In genomic region chr8:92856273-92856986, GRCm38 (mm10) we compare ENCODE assay signal across 8 mouse cellular contexts. TPM values are rescaled to one million over a fixed set of nuclear protein-coding genes. Genes with fewer than 3 reads are reported as not detected.
DNase-seq lines count a peak whose midpoint lies in the region; ATAC-seq and TF ChIP-seq lines count a peak whose summit lies in the region.

No protein-coding gene starts in this region.

- 0 out of 2 replicates have a peak, but pooled peaks cover 5% of the 10 kb centered on the region for H3K9me3 ChIP-seq in hindbrain, embryonic 10.5 days
- no peaks in the 10 kb centered on the region for H3K9me3 ChIP-seq in hindbrain, embryonic 11.5 days (ENCODE audit: control insufficient read depth, low read length)
- H3K9me3 ChIP-seq in liver, embryonic 16.5 days (replicated peaks; ENCODE audit: control insufficient read depth, low read length) = no peaks in the 10 kb centered on the region

- DNase-seq in hindbrain, embryonic 10.5 days (ENCODE audit: low spot score) = no peak
- DNase-seq in hindbrain, embryonic 11.5 days (ENCODE audit: low spot score) = no peak
- no peak for DNase-seq in gastrocnemius, postnatal 10 days
- no peak for DNase-seq in retina, embryonic 14.5 days (ENCODE audit: low spot score)
- DNase-seq in spleen, postnatal 14 days (ENCODE audit: low spot score in 2 of 2) = no peak

- H3K4me3 ChIP-seq in hindbrain, embryonic 10.5 days = peak overlapping the region; percentile 69; the same call in 1 of the 2 replicates
- no peak overlapping the region for H3K4me3 ChIP-seq in hindbrain, embryonic 11.5 days (ENCODE audit: low read depth, low read length)
- peak overlapping the region; percentile 80 for H3K4me3 ChIP-seq in bone marrow, adult 2 months (replicated peaks; ENCODE audit: control insufficient read depth, low read depth, low read length)
- peak overlapping the region; percentile 59 for H3K4me3 ChIP-seq in liver, embryonic 16.5 days (ENCODE audit: low read depth, low read length)

- H3K27ac ChIP-seq in hindbrain, embryonic 10.5 days = no peak overlapping the region
- no peak overlapping the region for H3K27ac ChIP-seq in hindbrain, embryonic 11.5 days (ENCODE audit: low read depth, low read length)
- H3K27ac ChIP-seq in bone marrow, adult 2 months (ENCODE audit: control insufficient read depth, insufficient read depth, low read depth, low read length, poor library complexity) = peak overlapping the region; percentile 67
- H3K27ac ChIP-seq in liver, embryonic 16.5 days (ENCODE audit: low read length) = no peak overlapping the region

- H3K27me3 ChIP-seq in hindbrain, embryonic 10.5 days (ENCODE audit: insufficient read depth, poor library complexity, severe bottlenecking) = peaks cover 19% of the 10 kb centered on the region
- H3K27me3 ChIP-seq in hindbrain, embryonic 11.5 days (ENCODE audit: control insufficient read depth, insufficient read depth, low read length) = 0 out of 2 replicates have a peak, but pooled peaks cover 4% of the 10 kb centered on the region
- peaks cover 15% of the 10 kb centered on the region for H3K27me3 ChIP-seq in liver, embryonic 16.5 days (ENCODE audit: control insufficient read depth, insufficient read depth, low read depth, low read length)

- TF ChIP-seq CTCF in bone marrow, adult 2 months (IDR thresholded peaks at IDR 0.05; ENCODE audit: control insufficient read depth, insufficient read depth, low read length) = no peak

- no peak for TF ChIP-seq POLR2A in bone marrow, adult 2 months (IDR thresholded peaks at IDR 0.05; ENCODE audit: borderline replicate concordance, control insufficient read depth, low read depth, low read length)

- H3K4me1 ChIP-seq in hindbrain, embryonic 10.5 days (replicated peaks) = peaks cover 28% of the 10 kb centered on the region
- H3K4me1 ChIP-seq in hindbrain, embryonic 11.5 days (replicated peaks; ENCODE audit: control insufficient read depth, insufficient read depth, low read length) = no peaks in the 10 kb centered on the region
- H3K4me1 ChIP-seq in bone marrow, adult 2 months (ENCODE audit: control insufficient read depth, insufficient read depth, low read length) = peaks cover 3% of the 10 kb centered on the region
- H3K4me1 ChIP-seq in liver, embryonic 16.5 days (ENCODE audit: control insufficient read depth, low read depth, low read length) = no peaks in the 10 kb centered on the region; the same call in 1 of the 2 replicates

- WGBS in hindbrain, embryonic 10.5 days = 93% methylated on average over 7 of the region's 7 CpGs
- 89% methylated on average over 7 of the region's 7 CpGs for WGBS in hindbrain, embryonic 11.5 days
- 13% methylated on average over 7 of the region's 7 CpGs for WGBS in bone marrow, adult 2 months
- WGBS in liver, embryonic 16.5 days (ENCODE audit: insufficient replicate concordance) = 16% methylated on average over 7 of the region's 7 CpGs

- H3K36me3 ChIP-seq in hindbrain, embryonic 10.5 days = peaks cover 9% of the 10 kb centered on the region; the same call in 1 of the 2 replicates
- H3K36me3 ChIP-seq in hindbrain, embryonic 11.5 days (ENCODE audit: control insufficient read depth, insufficient read depth, low read length) = no peaks in the 10 kb centered on the region
- no peaks in the 10 kb centered on the region for H3K36me3 ChIP-seq in liver, embryonic 16.5 days (ENCODE audit: control insufficient read depth, insufficient read depth)

- no peak for ATAC-seq in hindbrain, embryonic 11.5 days (ENCODE audit: low FRiP score)
- ATAC-seq in granulocyte monocyte progenitor cell, adult 5-6 weeks (replicated peaks; ENCODE audit: poor library complexity, severe bottlenecking) = peak; percentile 21
- no peak for ATAC-seq in liver, embryonic 16.5 days (ENCODE audit: low read depth)

- no peak overlapping the region for H3K9ac ChIP-seq in hindbrain, embryonic 11.5 days (ENCODE audit: low read depth, low read length)
- H3K9ac ChIP-seq in liver, embryonic 16.5 days (ENCODE audit: low read depth, low read length) = no peak overlapping the region

- H3K4me2 ChIP-seq in hindbrain, embryonic 11.5 days (replicated peaks; ENCODE audit: low read depth, low read length) = no peak overlapping the region
- peak overlapping the region; percentile 56 for H3K4me2 ChIP-seq in liver, embryonic 16.5 days (ENCODE audit: low read depth, low read length)

RNA-seq across cellular contexts. Expression of gene Lpcat2, which starts 1.3 kb away (rescaled TPM):
- polyA plus RNA-seq in hindbrain, embryonic 10.5 days (2016; fragmentation: Nextera tagmentation; extraction: Ambion mirVana) = 3.4 and 4.3 TPM in 2 replicates
- 3.8 and 5.8 TPM in 2 replicates for polyA plus RNA-seq in hindbrain, embryonic 11.5 days (2014; fragmentation: Nextera tagmentation; extraction: Ambion mirVana)
- 8.1 and 14.8 TPM in 2 replicates for polyA plus RNA-seq in bone marrow, adult 2 months (2011; ENCODE audit: insufficient read depth, insufficient read length, low replicate concordance, missing spikeins)
- 11.0 and 13.8 TPM in 2 replicates for total RNA-seq in granulocyte monocyte progenitor cell, adult 5-6 weeks (2014; fragmentation: Nextera tagmentation)
- 9.9 and 14.6 TPM in 2 replicates for total RNA-seq in granulocyte monocyte progenitor cell, adult 5-6 weeks (2017)
- 5.0 TPM in 2 replicates for polyA plus RNA-seq in liver, embryonic 16.5 days (2015; fragmentation: Nextera tagmentation; extraction: Ambion mirVana)
- 1 to 10 TPM; 1.4 to 2.0 TPM for total RNA-seq in gastrocnemius, postnatal 10 days (2021)

RNA-seq across cellular contexts. Expression of gene Mmp2, which starts 29.3 kb away (rescaled TPM):
- polyA plus RNA-seq in hindbrain, embryonic 10.5 days (2016; fragmentation: Nextera tagmentation; extraction: Ambion mirVana) = 60.8 and 71.4 TPM in 2 replicates
- polyA plus RNA-seq in hindbrain, embryonic 11.5 days (2014; fragmentation: Nextera tagmentation; extraction: Ambion mirVana) = 73.7 and 80.9 TPM in 2 replicates
- polyA plus RNA-seq in bone marrow, adult 2 months (2011; ENCODE audit: insufficient read depth, insufficient read length, low replicate concordance, missing spikeins) = 3.0 and 9.6 TPM in 2 replicates
- 2.7 TPM in 1 of 2 replicates, not detected in the other for total RNA-seq in granulocyte monocyte progenitor cell, adult 5-6 weeks (2014; fragmentation: Nextera tagmentation)
- total RNA-seq in granulocyte monocyte progenitor cell, adult 5-6 weeks (2017) = 0.36 and 0.39 TPM in 2 replicates
- polyA plus RNA-seq in liver, embryonic 16.5 days (2015; fragmentation: Nextera tagmentation; extraction: Ambion mirVana) = 8.7 and 10.1 TPM in 2 replicates
- total RNA-seq in gastrocnemius, postnatal 10 days (2021) = 100 to 1,000 TPM; 202 to 254 TPM

RNA-seq across cellular contexts. Expression of gene Capns2, which starts 44.8 kb away (rescaled TPM):
- 0.16 and 0.26 TPM in 2 replicates for polyA plus RNA-seq in hindbrain, embryonic 10.5 days (2016; fragmentation: Nextera tagmentation; extraction: Ambion mirVana)
- 0.25 TPM in 1 of 2 replicates, not detected in the other for polyA plus RNA-seq in hindbrain, embryonic 11.5 days (2014; fragmentation: Nextera tagmentation; extraction: Ambion mirVana)
- polyA plus RNA-seq in bone marrow, adult 2 months (2011; ENCODE audit: insufficient read depth, insufficient read length, low replicate concordance, missing spikeins) = 2.0 TPM in 1 of 2 replicates, not detected in the other
- 4.2 TPM in 1 of 2 replicates, not detected in the other for total RNA-seq in granulocyte monocyte progenitor cell, adult 5-6 weeks (2014; fragmentation: Nextera tagmentation)
- total RNA-seq in granulocyte monocyte progenitor cell, adult 5-6 weeks (2017) = 0.98 and 1.7 TPM in 2 replicates
- polyA plus RNA-seq in liver, embryonic 16.5 days (2015; fragmentation: Nextera tagmentation; extraction: Ambion mirVana) = not detected in 2 replicates
- under 1 TPM in 1 of 2 experiments, not detected in 1; 0.45 TPM for total RNA-seq in gastrocnemius, postnatal 10 days (2021)
